Comparison of ENCODE assay signal across 8 mouse cellular contexts in the genomic region with DNA sequence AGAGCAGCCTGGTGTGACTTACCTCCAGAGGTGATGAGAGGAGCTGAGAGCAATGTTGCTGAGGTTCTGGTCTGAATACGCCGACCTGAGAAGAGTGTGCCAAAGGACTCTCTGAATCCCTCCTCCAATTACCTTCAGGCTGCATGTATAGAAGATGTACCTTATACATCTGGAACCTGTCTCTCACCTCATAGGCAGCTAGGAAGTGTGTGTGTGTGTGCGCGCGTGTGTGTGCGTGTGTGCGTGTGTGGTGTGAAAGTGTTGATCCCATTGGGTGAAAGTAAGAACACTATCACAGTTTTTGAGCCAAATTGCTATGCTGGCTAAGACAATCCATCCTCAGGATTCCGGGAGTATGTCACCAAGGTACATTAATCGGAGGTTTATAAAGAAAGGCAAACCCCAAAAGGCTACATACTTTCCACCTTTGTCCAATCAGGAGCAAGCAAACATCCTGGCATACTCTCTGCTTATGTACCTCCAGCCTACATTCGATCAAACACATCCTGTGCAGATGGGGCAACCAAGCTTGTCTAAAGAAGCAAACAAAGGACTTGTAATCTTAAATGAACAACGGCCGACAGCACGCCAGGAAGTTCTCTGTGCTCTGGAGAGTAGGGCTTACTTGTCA. TPM values are rescaled to one million over a fixed set of nuclear protein-coding genes. Genes with fewer than 3 reads are reported as not detected.
DNase-seq lines count a peak whose midpoint lies in the region; ATAC-seq lines count a peak whose summit lies in the region.

A gene (minus strand): TSS at position 508 of the 631 bp plus-strand sequence.

- H3K4me3 ChIP-seq in forebrain, embryonic 16.5 days (replicated peaks; ENCODE audit: low read length), result no peak within 1 kb of the TSS
- no peak within 1 kb of the TSS for H3K4me3 ChIP-seq in hindbrain, embryonic 12.5 days
- H3K4me3 ChIP-seq in liver, embryonic 13.5 days (replicated peaks), result peak within 1 kb of the TSS; percentile 11; the same call in 1 of the 2 replicates

- H3K4me2 ChIP-seq in forebrain, embryonic 16.5 days (ENCODE audit: low read length), result no peak within 1 kb of the TSS
- no peak within 1 kb of the TSS for H3K4me2 ChIP-seq in hindbrain, embryonic 12.5 days (replicated peaks)
- H3K4me2 ChIP-seq in liver, embryonic 13.5 days, result peak within 1 kb of the TSS; percentile 26

- no peaks in the 10 kb centered on the region for H3K4me1 ChIP-seq in forebrain, embryonic 16.5 days (replicated peaks; ENCODE audit: control insufficient read depth, insufficient read depth, low read length)
- no peaks in the 10 kb centered on the region for H3K4me1 ChIP-seq in hindbrain, embryonic 12.5 days
- H3K4me1 ChIP-seq in liver, embryonic 13.5 days (replicated peaks), result peaks cover 20% of the 10 kb centered on the region

- H3K27ac ChIP-seq in forebrain, embryonic 16.5 days (ENCODE audit: low read length), result no peak within 1 kb of the TSS
- H3K27ac ChIP-seq in hindbrain, embryonic 12.5 days, result no peak within 1 kb of the TSS
- peak within 1 kb of the TSS; percentile 45 for H3K27ac ChIP-seq in liver, embryonic 13.5 days

- no peak within 1 kb of the TSS for H3K9ac ChIP-seq in forebrain, embryonic 16.5 days (replicated peaks; ENCODE audit: low read depth, low read length)
- no peak within 1 kb of the TSS for H3K9ac ChIP-seq in hindbrain, embryonic 12.5 days
- H3K9ac ChIP-seq in liver, embryonic 13.5 days, result no peak within 1 kb of the TSS

- WGBS in forebrain, embryonic 16.5 days, result 86% methylated on average over 13 of the region's 13 CpGs
- 85% methylated on average over 13 of the region's 13 CpGs for WGBS in hindbrain, embryonic 12.5 days
- WGBS in liver, embryonic 13.5 days (ENCODE audit: insufficient replicate concordance), result 55% methylated on average over 13 of the region's 13 CpGs

- no peak for DNase-seq in urinary bladder, adult 2 months (ENCODE audit: low spot score)
- DNase-seq in urinary bladder, postnatal 36 days (ENCODE audit: low spot score in 2 of 2), result no peak
- no peak for DNase-seq in liver, embryonic 13.5 days
- peak; percentile 26 to 46 for DNase-seq in spleen, postnatal 10 days (ENCODE audit: low spot score in 2 of 2)
- no peak for DNase-seq in embryo, embryonic 11 days
- no peak for DNase-seq in cerebellum, postnatal 4 days (ENCODE audit: low spot score in 2 of 2)

- H3K9me3 ChIP-seq in forebrain, embryonic 16.5 days (ENCODE audit: control insufficient read depth, low read length), result no peaks in the 10 kb centered on the region
- peaks cover 10% of the 10 kb centered on the region; the same call in 1 of the 2 replicates for H3K9me3 ChIP-seq in hindbrain, embryonic 12.5 days (replicated peaks)
- no peaks in the 10 kb centered on the region for H3K9me3 ChIP-seq in liver, embryonic 13.5 days (replicated peaks)

- no peak for ATAC-seq in forebrain, embryonic 16.5 days
- ATAC-seq in hindbrain, embryonic 12.5 days (ENCODE audit: low FRiP score), result no peak
- no peak for ATAC-seq in liver, embryonic 13.5 days (ENCODE audit: low read depth)

- no peaks in the 10 kb centered on the region for H3K27me3 ChIP-seq in forebrain, embryonic 16.5 days (replicated peaks; ENCODE audit: control insufficient read depth, insufficient read depth, low read length)
- H3K27me3 ChIP-seq in hindbrain, embryonic 12.5 days, result no peaks in the 10 kb centered on the region
- 0 out of 2 replicates have a peak, but pooled peaks cover 8% of the 10 kb centered on the region for H3K27me3 ChIP-seq in liver, embryonic 13.5 days

- no peaks in the 10 kb centered on the region for H3K36me3 ChIP-seq in forebrain, embryonic 16.5 days (ENCODE audit: control insufficient read depth, insufficient read depth)
- H3K36me3 ChIP-seq in hindbrain, embryonic 12.5 days, result no peaks in the 10 kb centered on the region
- no peaks in the 10 kb centered on the region for H3K36me3 ChIP-seq in liver, embryonic 13.5 days

RNA-seq across cellular contexts. Expression of the gene that starts here (rescaled TPM):
- polyA plus RNA-seq in urinary bladder, adult 2 months (2012; rRNA removed), result 47.7 and 66.2 TPM in 2 replicates
- 14.7 and 18.3 TPM in 2 replicates for polyA plus RNA-seq in forebrain, embryonic 16.5 days (2015; fragmentation: Nextera tagmentation; extraction: Ambion mirVana)
- 21.5 and 22.3 TPM in 2 replicates for polyA plus RNA-seq in hindbrain, embryonic 12.5 days (2016; fragmentation: Nextera tagmentation; extraction: Ambion mirVana)
- polyA plus RNA-seq in liver, embryonic 13.5 days (2015; fragmentation: Nextera tagmentation; extraction: Ambion mirVana), result 6.1 and 8.6 TPM in 2 replicates

Comparison
In these comparisons a context has a peak if more than half of its experiments do, and no peak if none do; other contexts are left out.
1. DNase-seq: peak in spleen, postnatal 10 days (2 of 2); none in urinary bladder, adult 2 months (single experiment), urinary bladder, postnatal 36 days (0 of 2), liver, embryonic 13.5 days (single experiment), embryo, embryonic 11 days (single experiment) and cerebellum, postnatal 4 days (0 of 2).